Mouse (Mus musculus) small intestine, adult 2 months (tissue): ENCODE data around the gene Olfr876. TPM values are rescaled to one million over a fixed set of nuclear protein-coding genes. Genes with fewer than 3 reads are reported as not detected.

Experiments
- H3K27ac ChIP-seq: fragments of 200-500 bp; 2 replicates; pipeline ENCODE4 v1.5.1; 2012; ENCODE audit warnings: low read depth, low read length, control low read depth, inconsistent platforms; ENCODE audit not compliant: insufficient read depth
- H3K27me3 ChIP-seq: fragments of 200-500 bp; 2 replicates; pipeline ENCODE4 v1.6.1; 2012; ENCODE audit warnings: mild to moderate bottlenecking, moderate library complexity, low read length, inconsistent platforms; ENCODE audit not compliant: control insufficient read depth, insufficient read depth
- H3K36me3 ChIP-seq: fragments of 200-500 bp; 2 replicates; pipeline ENCODE4 v1.6.1; 2012; ENCODE audit warnings: mild to moderate bottlenecking, low read length, control low read depth, inconsistent platforms; ENCODE audit not compliant: control insufficient read depth, insufficient read depth
- H3K4me1 ChIP-seq: fragments of 200-500 bp; 2 replicates; pipeline ENCODE4 v1.6.1; 2012; ENCODE audit warnings: low read length, inconsistent platforms, mixed read lengths; ENCODE audit not compliant: control insufficient read depth, insufficient read depth, insufficient read length
- H3K4me3 ChIP-seq: fragments of 200-500 bp; 2 replicates; pipeline ENCODE4 v1.5.1; 2012; ENCODE audit warnings: low read depth, mild to moderate bottlenecking, control low read depth, inconsistent platforms, low read length, moderate library complexity
- CTCF ChIP-seq: fragments of 200-500 bp; IDR thresholded peaks from 2 replicates; pipeline ENCODE4 v1.5.1; 2012; ENCODE audit warnings: low read depth, mild to moderate bottlenecking, control low read depth, inconsistent platforms, low read length, moderate library complexity, mixed read lengths; ENCODE audit not compliant: insufficient replicate concordance, insufficient read length; ENCODE audit errors: extremely low read depth
- POLR2A ChIP-seq: fragments of 200-500 bp; IDR thresholded peaks from 2 replicates; pipeline ENCODE4 v1.6.1; 2012; ENCODE audit warnings: low read depth, mild to moderate bottlenecking, control low read depth, inconsistent platforms, low read length, moderate library complexity
- WGBS: fragments of 180-500 bp; shearing (Covaris S2); methylation state at CpG from one replicate; pipeline ENCODE4 v1.1.7; 2018; 5-methylcytosine and 5-hydroxymethylcytosine counted together
- polyA plus RNA-seq: library from polyadenylated mRNA; depleted of rRNA; stranded (reverse); fragments of >200 nt; gene quantifications from 2 replicates; pipeline ENCODE4 v1.2.3, GENCODE M21; 2012; rRNA removed

Gene Olfr876
- polyA plus RNA-seq, 1 experiment: not detected

- H3K36me3 ChIP-seq: no peaks in the 10 kb centered on the region
- H3K4me1 ChIP-seq: no peaks in the 10 kb centered on the region
- 72% methylated on average over 2 of the region's 2 CpGs for WGBS
- no peak overlapping the region for H3K27ac ChIP-seq
- TF ChIP-seq CTCF (no peak), POLR2A (no peak)
- no peak overlapping the region for H3K4me3 ChIP-seq
- H3K27me3 ChIP-seq: no peaks in the 10 kb centered on the region
These were observed 46.4 kb downstream of the Olfr876 start for GRCm38 (mm10) chr9:37849267-37849666.

- 72% methylated on average over 4 of the region's 4 CpGs for WGBS
- Histone ChIP-seq H3K4me3 (no peak within 1 kb of the TSS), H3K4me1 (no peaks in the 10 kb centered on the region), H3K27me3 (no peaks in the 10 kb centered on the region), H3K27ac (no peak within 1 kb of the TSS), H3K36me3 (no peaks in the 10 kb centered on the region)
- TF ChIP-seq POLR2A (no peak), CTCF (no peak)
These were observed 51.1 kb downstream of the Olfr876 start, which contains the start of gene Olfr877 for GRCm38 (mm10) chr9:37853969-37854368. Gene Olfr877 (plus strand): TSS chr9:37854269.

Other genes starting within 250 kb of the Olfr876 start
- gene Siae, start 247.3 kb upstream of the Olfr876 start, polyA plus RNA-seq: 2.7 and 8.0 TPM in 2 replicates
- gene Spa17, start 189.3 kb upstream of the Olfr876 start, polyA plus RNA-seq: 0.39 and 0.42 TPM in 2 replicates
- 22.4 and 45.1 TPM in 2 replicates for gene Tbrg1, start 145.7 kb upstream of the Olfr876 start, polyA plus RNA-seq
- gene Panx3, start 133.8 kb upstream of the Olfr876 start, polyA plus RNA-seq: not detected in 2 replicates
- not detected in 2 replicates for gene Olfr160, start 86.8 kb upstream of the Olfr876 start, polyA plus RNA-seq
- gene Olfr874, start 57.9 kb upstream of the Olfr876 start, polyA plus RNA-seq: not detected in 2 replicates
- not detected in 2 replicates for gene Olfr875, start 31.2 kb upstream of the Olfr876 start, polyA plus RNA-seq
- 0.18 TPM in 1 of 2 replicates, not detected in the other for gene Olfr877, start 51.2 kb downstream of the Olfr876 start, polyA plus RNA-seq
- gene Olfr145, start 93.7 kb downstream of the Olfr876 start, polyA plus RNA-seq: not detected in 2 replicates
- not detected in 2 replicates for gene Olfr878, start 114.8 kb downstream of the Olfr876 start, polyA plus RNA-seq
- not detected in 2 replicates for gene Olfr881, start 188.8 kb downstream of the Olfr876 start, polyA plus RNA-seq
- not detected in 2 replicates for gene Olfr883, start 222.8 kb downstream of the Olfr876 start, polyA plus RNA-seq
- gene Olfr884, start 243.5 kb downstream of the Olfr876 start, polyA plus RNA-seq: not detected in 2 replicates